Mouse (Mus musculus): ENCODE measurements around the gene AU040320. TPM values are rescaled to one million over a fixed set of nuclear protein-coding genes. Genes with fewer than 3 reads are reported as not detected.

The AU040320 gene
- polyA plus RNA-seq, 1 experiment = 11.1 TPM

DNA sequence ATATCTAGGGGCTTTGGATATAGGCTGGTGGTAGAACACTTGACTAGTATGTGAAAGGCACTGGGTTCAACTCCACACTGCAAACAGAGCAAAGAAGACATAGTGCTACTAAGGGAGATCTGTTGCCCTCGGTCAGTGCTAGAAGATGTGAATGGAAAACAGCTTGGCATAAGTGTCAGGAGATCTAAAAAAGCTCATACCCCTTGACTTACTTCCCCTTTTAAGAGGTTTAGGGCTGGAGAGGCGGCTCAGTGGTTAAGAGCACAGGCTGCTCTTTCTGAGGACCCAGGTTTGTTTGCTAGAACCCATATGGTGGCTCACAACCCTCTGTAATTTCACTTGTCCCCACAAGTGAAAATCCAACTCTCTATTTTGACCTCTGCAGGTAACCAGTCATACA, 6.1 kb downstream of the AU040320 start:
- Histone ChIP-seq H3K4me3 (ENCODE audit: insufficient read depth, low read depth, low read length) (no peak overlapping the region), H3K4me1 (ENCODE audit: control insufficient read depth, insufficient read depth, insufficient read length, low read length) (no peaks in the 10 kb centered on the region), H3K27ac (replicated peaks; ENCODE audit: low read depth, low read length) (no peak overlapping the region)

DNA sequence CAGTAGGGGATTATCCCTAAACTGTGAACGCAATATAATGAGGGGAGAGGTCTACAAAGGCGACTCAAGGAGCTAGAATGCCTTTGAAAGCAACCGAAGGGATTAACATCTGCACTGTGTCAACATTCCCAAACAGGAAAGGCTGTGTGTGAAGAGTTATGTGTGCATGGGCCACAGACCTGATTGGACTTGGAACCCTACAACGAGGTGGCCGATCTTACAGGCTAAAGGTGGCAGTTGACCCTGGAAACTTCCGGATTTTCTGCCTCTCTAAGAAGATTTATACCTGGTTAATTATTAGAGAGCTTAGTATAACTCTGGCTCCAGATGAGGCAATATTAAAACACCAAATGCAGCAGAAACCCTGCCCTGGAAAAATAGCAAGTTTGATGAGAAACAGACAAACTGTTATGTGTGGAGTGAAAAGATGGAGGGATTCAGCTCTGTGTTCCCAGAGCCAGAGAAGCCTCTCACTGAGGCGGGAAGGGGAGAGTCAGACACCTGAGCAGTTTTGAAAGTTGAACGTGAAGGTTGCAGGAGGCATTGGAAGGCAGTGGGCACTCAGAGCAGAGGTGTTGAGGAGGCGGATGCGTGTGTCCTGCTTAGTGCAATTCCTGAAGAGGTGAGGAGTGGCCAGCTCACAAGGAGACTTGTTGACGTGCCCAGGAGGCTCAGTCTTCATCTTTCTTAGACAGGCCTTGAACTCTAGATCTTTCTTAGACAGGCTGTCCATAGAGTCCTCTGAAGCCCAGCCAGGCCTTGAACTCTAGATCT, 9.4 kb downstream of the AU040320 start:
- H3K4me3 ChIP-seq (ENCODE audit: insufficient read depth, low read depth, low read length) = no peak overlapping the region
- H3K27ac ChIP-seq (replicated peaks; ENCODE audit: low read depth, low read length) = no peak overlapping the region
- H3K4me1 ChIP-seq (ENCODE audit: control insufficient read depth, insufficient read depth, insufficient read length, low read length) = no peaks in the 10 kb centered on the region

DNA sequence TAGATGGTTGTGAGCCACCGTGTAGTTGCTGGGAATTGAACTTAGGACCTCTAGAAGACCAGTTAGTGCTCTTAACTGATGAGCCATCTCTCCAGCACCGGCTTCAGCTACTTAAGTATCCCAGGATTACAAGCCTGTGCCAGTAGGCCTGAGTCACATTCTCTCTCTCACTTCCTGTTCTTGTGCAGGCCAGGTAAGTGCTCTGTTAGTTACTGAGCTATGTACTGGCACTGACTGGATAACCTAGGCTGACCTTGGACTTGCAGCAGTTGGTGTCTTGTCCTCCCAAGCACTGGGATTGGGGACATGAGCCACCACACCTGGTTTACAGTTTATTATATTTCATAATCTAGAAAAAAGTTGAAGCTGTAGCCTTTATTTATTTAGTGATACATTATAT, 10.1 kb downstream of the AU040320 start:
- H3K4me3 ChIP-seq (ENCODE audit: insufficient read depth, low read depth, low read length) = no peak overlapping the region
- no peaks in the 10 kb centered on the region for H3K4me1 ChIP-seq (ENCODE audit: control insufficient read depth, insufficient read depth, insufficient read length, low read length)
- no peak overlapping the region for H3K27ac ChIP-seq (replicated peaks; ENCODE audit: low read depth, low read length)

DNA sequence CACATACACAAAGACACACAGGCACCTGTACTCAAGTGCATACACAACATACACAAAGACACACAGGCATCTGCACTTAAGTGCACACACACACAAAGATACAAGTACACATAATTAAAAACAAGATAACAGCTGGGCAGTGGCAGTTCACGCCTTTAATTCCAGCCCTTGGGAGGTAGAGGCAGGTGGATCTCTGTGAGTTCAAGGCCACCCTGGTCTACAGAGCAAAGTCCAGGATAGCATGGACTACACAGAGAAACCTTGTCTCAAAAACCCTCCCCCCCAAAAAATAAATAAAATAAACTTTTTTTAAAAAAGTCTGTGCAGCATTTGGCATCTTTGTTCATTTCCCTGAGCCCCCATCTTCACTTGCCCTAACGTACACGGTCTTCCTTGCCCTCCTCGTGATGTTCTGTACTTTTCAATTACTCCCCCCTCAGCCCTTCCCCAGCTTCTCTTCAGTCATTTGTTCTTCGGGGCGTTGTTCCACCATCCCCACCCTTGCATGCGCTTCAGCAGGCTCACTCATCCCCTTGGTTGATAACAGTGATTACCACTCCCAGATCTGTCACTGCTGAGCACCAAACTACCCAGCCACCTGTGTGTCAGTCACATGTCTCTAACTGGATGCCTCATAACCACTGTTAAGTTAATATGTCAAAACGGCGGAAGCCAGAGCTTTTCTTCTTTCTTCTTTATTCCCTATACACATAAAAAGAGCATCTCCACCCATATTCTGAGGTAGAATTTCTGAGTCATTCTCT, 16.6 kb downstream of the AU040320 start:
- H3K4me1 ChIP-seq (ENCODE audit: control insufficient read depth, insufficient read depth, insufficient read length, low read length) = no peaks in the 10 kb centered on the region
- H3K27ac ChIP-seq (replicated peaks; ENCODE audit: low read depth, low read length) = no peak overlapping the region
- no peak overlapping the region for H3K4me3 ChIP-seq (ENCODE audit: insufficient read depth, low read depth, low read length)

DNA sequence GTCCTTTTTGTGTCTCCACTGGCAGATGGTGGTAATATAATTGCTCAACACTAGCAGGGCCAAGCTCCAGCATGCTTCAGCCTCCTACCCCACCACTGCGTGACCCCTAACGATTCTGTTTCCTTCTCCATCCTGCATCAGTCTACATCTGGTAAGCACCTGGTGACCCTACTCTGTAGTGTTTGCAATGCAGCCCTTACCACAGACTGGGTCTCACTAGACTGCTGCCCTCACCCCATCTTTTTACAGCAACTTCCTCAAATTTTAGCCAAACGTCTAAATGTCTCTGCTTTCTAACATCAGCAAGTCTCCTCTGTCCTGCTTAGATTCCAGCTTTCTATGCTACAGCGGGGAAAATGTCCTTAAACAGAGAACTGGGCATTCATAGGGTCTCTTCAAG, 17.5 kb downstream of the AU040320 start:
- Histone ChIP-seq H3K4me3 (ENCODE audit: insufficient read depth, low read depth, low read length) (no peak overlapping the region), H3K27ac (replicated peaks; ENCODE audit: low read depth, low read length) (no peak overlapping the region), H3K4me1 (ENCODE audit: control insufficient read depth, insufficient read depth, insufficient read length, low read length) (no peaks in the 10 kb centered on the region)

DNA sequence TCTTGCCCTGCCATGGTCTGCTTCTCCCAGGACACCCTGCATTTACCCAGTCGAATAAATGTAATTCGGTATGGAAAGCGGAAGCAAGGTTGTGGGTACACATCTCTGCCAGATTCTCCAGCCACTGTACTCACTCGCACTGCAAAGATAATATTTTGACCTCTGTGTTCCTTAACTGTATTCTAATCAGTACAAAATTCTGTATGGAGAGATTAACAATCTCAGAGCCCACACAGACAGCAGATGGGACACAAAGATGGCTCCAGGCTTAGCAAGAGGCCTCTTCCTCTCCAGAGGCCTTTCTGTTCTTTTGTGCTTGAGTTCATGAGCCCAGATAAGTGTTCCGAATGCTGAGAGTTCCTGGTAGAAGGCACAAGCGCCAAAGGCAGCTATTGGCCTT, 20.5 kb downstream of the AU040320 start:
- H3K27ac ChIP-seq (replicated peaks; ENCODE audit: low read depth, low read length) = no peak overlapping the region
- no peak overlapping the region for H3K4me3 ChIP-seq (ENCODE audit: insufficient read depth, low read depth, low read length)
- no peaks in the 10 kb centered on the region for H3K4me1 ChIP-seq (ENCODE audit: control insufficient read depth, insufficient read depth, insufficient read length, low read length)

DNA sequence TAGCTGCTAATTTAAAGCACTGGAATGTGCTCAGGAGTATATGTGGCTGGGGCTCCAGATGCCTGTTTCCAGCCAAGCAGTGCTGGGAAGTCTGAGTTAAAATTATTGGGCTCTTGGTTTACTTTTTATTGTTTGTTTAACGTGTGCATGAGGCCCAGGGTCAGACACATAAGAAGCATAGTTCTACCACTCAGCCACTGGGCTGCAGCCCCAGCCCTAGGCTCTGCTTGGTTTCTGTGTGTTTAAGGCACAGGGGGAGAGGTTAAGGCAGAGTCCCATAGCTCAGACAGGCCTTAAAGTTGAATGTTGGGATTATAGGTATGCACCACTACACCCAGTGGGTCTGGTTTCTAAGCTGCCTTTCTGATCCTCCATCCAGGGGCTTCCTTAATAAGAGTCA, 21.8 kb downstream of the AU040320 start:
- H3K27ac ChIP-seq (replicated peaks; ENCODE audit: low read depth, low read length) = no peak overlapping the region
- H3K4me3 ChIP-seq (ENCODE audit: insufficient read depth, low read depth, low read length) = no peak overlapping the region
- H3K4me1 ChIP-seq (ENCODE audit: control insufficient read depth, insufficient read depth, insufficient read length, low read length) = no peaks in the 10 kb centered on the region

DNA sequence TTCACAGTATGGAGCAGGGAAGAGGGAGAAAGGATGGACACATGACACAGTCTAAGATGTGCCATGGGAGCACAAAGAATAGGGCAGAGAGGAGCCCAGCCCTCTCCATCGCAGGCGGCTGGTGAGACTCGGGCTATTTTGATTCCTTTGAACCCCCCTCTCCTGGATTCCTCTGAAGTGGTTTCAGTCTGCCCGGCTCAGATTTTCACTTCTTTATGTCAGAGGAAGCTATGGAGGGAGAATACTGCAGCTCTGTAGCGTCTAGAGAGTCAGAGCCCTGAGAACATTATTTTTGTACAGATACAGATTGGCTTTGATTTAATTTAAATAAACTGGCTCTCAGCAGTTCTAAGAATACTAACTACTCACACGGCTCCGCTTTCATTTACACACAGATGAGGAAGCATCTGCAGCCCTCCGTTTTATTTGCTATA, 25.8 kb downstream of the AU040320 start:
- Histone ChIP-seq H3K4me3 (ENCODE audit: insufficient read depth, low read depth, low read length) (no peak overlapping the region), H3K27ac (replicated peaks; ENCODE audit: low read depth, low read length) (no peak overlapping the region), H3K4me1 (ENCODE audit: control insufficient read depth, insufficient read depth, insufficient read length, low read length) (no peaks in the 10 kb centered on the region; the same call in 1 of the 2 replicates)

DNA sequence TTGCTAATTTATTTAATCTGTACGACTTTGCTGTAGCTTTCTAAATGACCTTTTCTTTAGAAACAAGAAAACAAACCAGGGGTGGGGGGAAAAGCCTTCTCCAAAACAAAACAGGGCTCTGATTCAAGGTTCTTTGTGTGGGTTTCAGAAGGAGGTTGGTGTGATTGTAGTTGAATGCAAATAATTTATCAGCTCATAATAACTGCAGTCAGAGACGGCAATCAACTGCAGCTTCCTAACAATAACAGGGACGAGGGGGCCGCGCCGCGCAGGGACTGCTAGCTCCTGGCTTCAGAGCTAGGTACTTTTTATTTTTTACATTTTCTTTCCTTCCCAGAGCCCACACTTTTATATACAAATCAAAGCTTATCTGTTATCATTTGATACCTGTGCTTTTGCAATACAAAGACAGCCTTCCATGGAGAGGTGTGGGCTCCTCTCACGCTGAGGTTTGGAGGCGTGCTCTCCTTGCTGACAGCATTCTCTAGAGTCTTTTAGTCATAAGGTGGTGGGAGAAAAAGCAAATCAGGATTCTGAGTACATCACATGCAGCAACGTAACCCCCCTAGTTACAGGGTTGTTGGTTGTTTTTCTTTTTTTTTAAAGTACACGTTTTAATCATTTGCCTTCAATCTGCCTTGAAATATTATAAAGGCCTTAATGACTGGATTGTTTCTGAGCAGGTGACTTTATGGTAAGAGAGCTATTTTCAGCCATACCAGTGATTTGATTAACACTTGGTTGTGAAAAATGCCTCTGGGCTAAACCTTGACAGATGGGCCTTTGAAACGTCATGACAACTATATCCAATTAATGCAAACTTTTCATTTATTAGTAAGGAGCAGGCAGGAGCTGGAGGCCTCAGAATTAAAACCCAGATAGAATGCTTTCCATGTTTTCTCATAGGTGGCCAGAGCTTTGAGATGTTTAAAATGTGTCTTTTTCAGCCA, 26.8 kb downstream of the AU040320 start:
- no peak overlapping the region for H3K4me3 ChIP-seq (ENCODE audit: insufficient read depth, low read depth, low read length)
- no peak overlapping the region for H3K27ac ChIP-seq (replicated peaks; ENCODE audit: low read depth, low read length)
- no peaks in the 10 kb centered on the region; the same call in 1 of the 2 replicates for H3K4me1 ChIP-seq (ENCODE audit: control insufficient read depth, insufficient read depth, insufficient read length, low read length)

DNA sequence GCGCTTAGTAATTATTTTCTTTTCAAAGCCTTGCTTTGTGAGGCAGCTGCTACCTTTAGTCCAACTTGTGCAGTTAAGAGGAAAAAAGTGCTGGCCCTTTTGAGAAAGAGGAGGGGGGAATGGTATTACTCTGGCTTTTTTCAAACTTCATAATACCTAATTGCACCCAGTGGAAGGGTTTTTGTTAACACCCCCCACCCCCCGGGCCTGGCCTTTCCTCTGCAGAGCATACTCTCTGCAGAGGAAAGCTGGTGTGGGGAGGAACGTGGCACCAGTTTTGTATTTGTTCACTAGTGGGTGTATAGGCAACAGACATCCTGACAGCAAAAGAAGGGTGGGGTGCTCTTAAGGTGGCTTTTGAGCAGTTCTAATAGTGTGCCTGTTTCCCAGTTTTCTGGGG, 28.5 kb downstream of the AU040320 start:
- Histone ChIP-seq H3K4me3 (ENCODE audit: insufficient read depth, low read depth, low read length) (no peak overlapping the region), H3K27ac (replicated peaks; ENCODE audit: low read depth, low read length) (no peak overlapping the region), H3K4me1 (ENCODE audit: control insufficient read depth, insufficient read depth, insufficient read length, low read length) (no peaks in the 10 kb centered on the region; the same call in 1 of the 2 replicates)

DNA sequence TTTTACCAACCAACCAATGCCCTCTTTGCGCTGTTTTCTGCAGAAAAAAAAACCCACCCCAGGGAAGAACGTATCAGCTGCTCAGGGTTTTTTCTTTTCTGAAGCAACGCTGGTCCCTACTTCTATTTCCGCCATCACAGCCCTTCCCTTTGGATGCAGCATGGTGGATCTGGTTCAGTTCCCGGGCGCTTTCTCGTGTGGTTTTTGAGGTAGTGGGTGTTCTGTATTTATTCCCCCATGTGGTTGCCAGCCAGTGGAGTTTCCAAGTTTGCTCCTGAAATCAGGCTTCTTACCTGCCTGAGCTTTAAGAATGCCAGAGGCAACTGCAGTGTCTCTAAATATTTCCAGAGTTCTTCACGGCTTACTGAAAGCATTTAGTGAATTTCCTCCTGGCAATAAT, 29.2 kb downstream of the AU040320 start:
- no peak overlapping the region for H3K27ac ChIP-seq (replicated peaks; ENCODE audit: low read depth, low read length)

DNA sequence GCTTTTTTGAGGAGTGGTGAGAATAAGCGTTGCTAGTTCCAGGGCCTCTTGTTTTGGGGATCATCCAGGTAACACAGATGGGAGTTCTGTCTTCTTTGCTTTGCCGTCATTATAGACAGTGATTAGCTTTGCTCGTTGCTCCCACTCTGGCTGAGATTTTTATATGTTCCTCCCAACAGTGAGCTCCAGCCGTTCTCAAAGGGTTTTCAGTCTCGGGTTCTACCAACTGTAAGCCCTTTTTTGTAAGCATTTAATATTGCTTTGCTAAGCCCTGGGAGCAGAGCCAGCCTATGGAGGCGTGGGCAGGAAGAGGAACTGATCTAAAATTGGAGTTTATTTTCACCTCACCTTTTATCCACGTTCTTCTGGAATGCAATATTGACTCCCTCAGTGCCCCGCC, 29.7 kb downstream of the AU040320 start:
- Histone ChIP-seq H3K4me3 (ENCODE audit: insufficient read depth, low read depth, low read length) (no peak overlapping the region), H3K4me1 (ENCODE audit: control insufficient read depth, insufficient read depth, insufficient read length, low read length) (no peaks in the 10 kb centered on the region; the same call in 1 of the 2 replicates), H3K27ac (replicated peaks; ENCODE audit: low read depth, low read length) (no peak overlapping the region)

More for the DNA sequence above, 29.2 kb downstream of the AU040320 start:
- Histone ChIP-seq H3K4me1 (ENCODE audit: control insufficient read depth, insufficient read depth, insufficient read length, low read length) (no peaks in the 10 kb centered on the region; the same call in 1 of the 2 replicates), H3K4me3 (ENCODE audit: insufficient read depth, low read depth, low read length) (no peak overlapping the region)

DNA sequence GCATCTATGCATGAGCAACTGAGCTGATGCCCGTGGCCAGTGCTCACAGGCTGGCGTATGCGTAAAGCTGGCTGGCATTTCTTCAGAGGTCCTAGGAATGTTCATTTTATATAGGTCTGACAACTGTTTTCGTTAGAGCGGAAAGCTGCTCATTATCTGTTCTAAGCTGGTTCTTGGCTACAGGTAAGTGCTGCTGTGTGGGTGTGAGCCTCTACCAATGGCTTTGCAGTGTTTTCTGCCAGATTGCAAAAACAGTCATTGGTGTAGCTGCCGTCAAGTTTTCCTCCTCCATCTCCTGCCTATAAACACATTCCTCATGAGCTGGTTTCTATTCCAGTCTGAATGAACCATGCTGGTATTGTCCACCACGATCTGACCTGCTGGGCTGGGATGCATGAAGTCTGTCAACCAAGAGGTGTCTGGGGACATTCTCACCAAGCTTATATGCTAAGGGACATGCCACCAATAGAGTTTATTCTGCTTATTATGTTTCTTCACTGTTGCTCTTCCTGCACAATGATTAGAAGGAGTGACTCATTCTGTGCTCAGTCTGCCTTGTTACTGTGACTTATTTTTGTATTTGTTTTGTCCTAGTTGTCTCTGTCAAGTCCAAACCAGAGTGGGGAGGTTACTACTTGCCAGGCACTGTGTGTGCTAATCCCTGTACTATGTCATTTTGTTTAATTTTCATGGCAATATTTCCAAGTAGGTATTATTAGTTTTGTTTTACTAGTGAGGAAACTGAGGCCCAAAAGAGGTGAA, 39.2 kb downstream of the AU040320 start:
- Histone ChIP-seq H3K27ac (replicated peaks; ENCODE audit: low read depth, low read length) (no peak overlapping the region), H3K4me3 (ENCODE audit: insufficient read depth, low read depth, low read length) (no peak overlapping the region), H3K4me1 (ENCODE audit: control insufficient read depth, insufficient read depth, insufficient read length, low read length) (no peaks in the 10 kb centered on the region)

DNA sequence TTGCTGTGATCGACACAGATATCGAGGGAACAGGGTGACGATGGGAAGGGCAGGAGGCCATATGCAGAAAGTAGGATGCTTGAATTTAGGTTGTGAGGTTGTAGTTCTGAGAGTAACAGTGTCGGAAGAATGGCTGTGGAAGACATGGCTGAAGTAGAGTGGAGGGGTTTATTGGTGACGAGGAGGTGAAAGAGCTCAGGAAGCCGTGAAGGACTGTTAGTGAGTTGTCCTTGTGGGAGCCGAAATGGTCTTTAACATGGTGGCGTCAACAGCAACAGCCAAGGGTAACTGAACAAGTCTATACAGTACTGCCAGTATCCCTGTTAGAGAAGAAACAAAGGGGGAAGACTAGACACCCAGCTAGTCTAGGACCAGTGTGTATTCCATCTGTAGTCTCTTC, 48.8 kb downstream of the AU040320 start:
- Histone ChIP-seq H3K4me1 (ENCODE audit: control insufficient read depth, insufficient read depth, insufficient read length, low read length) (peaks cover 5% of the 10 kb centered on the region), H3K4me3 (ENCODE audit: insufficient read depth, low read depth, low read length) (no peak overlapping the region), H3K27ac (replicated peaks; ENCODE audit: low read depth, low read length) (no peak overlapping the region)

All from brown adipose tissue, adult 24 weeks (tissue).